Mouse (Mus musculus) E14TG2a.4 (cell line): ENCODE measurements around the gene Gm10330.
"Not testable (repeated sequence)": the region's sequence is repeated elsewhere in the genome, so short reads cannot be mapped to it uniquely, and the experiment has no call there.

Experiments
- CTCF ChIP-seq: conservative IDR thresholded peaks from 2 replicates; pipeline ENCODE4 v1.5.1; 2014; ENCODE audit warnings: low read length
- NANOG ChIP-seq: IDR thresholded peaks from 2 replicates; pipeline ENCODE4 v1.6.1; 2014; ENCODE audit warnings: borderline replicate concordance, low read length, mixed read lengths
- POU5F1 ChIP-seq: IDR thresholded peaks from 2 replicates; pipeline ENCODE4 v1.6.1; 2014; ENCODE audit warnings: low read length, borderline replicate concordance

GRCm38 (mm10) chr12:23800366-23800765, 20.3 kb upstream of the Gm10330 start:
- not testable (repeated sequence) for TF ChIP-seq CTCF, POU5F1, NANOG
